Mouse (Mus musculus): ENCODE measurements around the gene Atf5.

The Atf5 gene

DNA sequence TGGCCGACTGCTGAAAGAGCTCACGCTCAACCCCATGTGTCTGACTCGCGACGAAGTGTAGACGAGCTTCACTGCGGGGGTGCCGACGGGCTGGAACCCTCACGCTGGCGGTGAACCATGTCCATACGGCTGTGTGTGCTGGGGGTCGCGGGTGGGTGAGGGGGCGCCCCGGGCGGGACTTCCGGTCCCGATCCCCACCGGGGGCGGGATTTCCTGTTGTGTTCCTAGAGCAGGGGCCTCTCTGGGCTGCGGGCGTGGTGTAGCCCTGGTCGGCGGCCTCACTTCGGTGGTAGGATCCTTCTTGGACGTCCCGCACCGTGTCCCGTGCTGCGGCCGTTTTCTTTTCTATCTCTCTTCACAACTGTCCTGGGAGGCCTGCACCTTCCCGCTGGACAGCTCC is 33.7 kb upstream of the Atf5 start:
- peak; percentile 64 to 73 for DNase-seq (ENCODE audit: low spot score in 2 of 2)

DNA sequence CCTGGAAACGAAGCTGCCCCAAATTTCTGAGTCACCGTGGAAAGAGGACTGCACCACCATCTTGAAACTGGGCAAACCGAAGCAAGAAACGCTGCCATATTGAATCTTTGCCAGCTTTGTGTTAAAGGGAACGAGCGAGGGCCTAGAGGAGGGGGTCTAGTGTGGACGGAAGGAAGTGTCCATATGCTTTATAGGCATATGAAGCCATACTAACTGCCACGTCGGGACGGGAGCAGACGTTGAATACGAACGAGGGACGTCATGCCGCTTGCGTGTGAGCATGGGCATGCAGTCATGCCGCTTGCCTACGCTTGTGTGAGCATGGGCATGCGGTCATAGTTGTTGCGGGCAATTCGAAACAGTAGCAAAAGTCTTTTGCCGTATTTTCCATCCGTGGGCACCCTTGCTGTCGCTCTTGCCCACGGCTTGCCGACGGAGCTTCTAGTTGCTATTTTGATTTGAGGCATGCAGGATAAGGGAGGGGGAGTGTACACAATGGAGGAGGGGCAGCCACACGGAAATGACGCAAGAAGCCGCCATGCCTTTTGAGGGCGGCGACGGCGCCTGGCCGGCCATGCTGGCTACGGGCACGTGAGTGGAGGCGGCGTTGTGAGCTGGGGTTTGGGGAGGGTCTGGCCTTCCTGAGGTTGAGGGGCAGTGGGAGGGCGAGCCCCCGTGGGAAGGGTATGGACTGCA is 33.1 kb upstream of the Atf5 start:
- DNase-seq (ENCODE audit: low spot score in 2 of 2), result peak; percentile 89 to 93

DNA sequence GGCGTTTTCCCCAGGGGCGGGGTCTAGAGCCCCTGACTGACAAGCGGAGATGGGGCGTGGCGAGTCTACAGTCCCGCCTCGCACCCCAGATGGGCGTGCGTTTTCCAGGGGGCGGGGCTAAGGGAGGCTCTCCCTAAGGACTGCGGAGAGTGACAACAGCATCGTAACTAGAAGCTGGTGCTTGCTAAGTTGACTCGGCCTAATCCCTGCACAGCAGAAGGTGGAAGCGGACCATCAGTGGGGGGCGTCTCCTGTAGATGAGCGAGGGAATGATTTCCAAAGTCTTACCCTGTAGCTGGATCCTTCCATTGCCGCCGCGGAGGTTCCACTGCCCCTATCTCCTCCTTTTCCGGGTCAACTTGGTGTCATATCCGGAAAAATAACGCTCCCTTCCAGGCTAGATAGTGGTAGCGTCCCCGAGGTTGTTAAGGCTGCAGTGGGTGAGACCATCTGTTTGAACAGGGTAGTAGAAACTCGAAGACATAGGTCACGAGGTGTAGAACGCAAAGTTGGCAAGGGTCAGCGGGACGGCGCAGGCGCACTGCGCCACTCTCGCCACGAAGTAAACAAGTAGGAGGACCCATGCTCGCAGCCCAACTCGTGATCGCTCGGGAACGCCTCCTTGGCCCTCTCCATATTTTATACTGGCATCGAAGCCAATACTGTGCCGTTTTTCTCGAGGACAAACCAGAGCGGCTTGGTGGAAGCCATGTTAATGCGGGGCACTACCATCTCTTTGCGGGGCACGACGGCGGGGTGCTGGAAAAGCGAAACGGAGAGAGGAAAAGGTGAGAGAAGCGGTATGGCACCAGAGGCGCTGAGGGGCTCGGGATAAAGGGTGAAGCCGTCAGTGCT is 32.3 kb upstream of the Atf5 start, which contains the start of the genes Akt1s1 and Tbc1d17:
Gene Akt1s1, plus strand, starts transcription at position 431 of the 855 bp plus-strand sequence.
Gene Tbc1d17, minus strand, starts transcription at position 519 of the 855 bp plus-strand sequence.
- peak; percentile 99 to 100 for DNase-seq (ENCODE audit: low spot score in 2 of 2)

DNA sequence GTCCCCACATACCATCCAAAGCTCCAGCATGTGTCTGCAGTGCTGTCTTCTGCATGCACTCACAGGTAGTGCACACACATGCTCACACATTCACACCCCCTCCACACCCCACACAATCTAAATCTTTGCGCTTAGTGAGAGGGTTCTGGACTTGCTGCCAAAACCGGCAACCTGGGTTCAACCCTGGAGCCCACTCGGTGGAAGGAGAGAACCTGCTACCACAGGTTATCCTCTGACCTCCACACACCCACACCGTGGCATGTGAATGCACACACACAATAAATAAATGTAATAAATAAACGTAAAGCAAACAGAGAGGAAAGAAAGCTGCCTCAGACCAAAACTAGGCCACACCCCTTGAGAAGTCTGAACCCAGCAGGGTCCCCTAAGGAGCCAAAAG is 31.3 kb upstream of the Atf5 start:
- DNase-seq (ENCODE audit: low spot score in 2 of 2), result peak in 1 of 2 experiments; percentile 10

DNA sequence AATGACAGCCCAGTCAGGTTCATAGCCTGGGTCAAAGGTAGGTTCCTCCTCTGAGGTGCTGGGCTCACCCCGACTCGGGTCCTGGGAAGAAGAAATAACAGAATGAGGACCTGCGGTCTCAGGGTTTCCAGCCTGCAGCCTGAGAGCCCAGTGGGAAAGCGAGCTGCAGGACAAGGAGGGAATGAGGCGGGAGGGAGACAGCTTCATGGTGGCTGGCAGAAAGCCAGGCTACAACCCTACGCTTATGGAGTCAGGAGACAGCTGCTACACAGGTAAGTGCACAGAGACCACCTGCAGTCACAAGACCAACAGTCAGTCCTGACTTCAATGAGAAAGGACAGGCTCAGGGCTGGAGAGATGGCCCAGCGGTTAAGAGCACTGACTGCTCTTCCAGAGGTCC is 30.3 kb upstream of the Atf5 start:
- DNase-seq (ENCODE audit: low spot score in 2 of 2), result no peak

DNA sequence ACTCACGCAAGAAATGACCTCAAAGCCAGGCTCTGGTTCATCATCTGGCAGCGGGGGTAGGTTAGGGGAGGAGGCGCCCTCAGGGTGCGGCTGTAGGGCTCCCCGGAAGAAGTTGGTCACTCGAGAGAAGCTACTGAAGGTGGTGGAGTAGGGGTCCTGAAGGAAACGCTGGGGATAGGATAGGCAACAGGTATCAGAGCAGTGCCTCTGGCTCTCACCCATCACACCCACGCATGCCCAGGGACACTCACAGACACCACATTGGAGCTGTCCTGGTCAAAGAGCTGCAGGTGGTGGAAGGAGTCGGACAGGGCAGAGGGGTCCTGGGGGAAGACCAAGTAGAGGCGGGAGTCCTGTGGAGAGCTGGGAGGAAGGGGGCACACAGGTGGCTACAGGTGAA is 28.5 kb upstream of the Atf5 start:
- DNase-seq (ENCODE audit: low spot score in 2 of 2), result no peak

DNA sequence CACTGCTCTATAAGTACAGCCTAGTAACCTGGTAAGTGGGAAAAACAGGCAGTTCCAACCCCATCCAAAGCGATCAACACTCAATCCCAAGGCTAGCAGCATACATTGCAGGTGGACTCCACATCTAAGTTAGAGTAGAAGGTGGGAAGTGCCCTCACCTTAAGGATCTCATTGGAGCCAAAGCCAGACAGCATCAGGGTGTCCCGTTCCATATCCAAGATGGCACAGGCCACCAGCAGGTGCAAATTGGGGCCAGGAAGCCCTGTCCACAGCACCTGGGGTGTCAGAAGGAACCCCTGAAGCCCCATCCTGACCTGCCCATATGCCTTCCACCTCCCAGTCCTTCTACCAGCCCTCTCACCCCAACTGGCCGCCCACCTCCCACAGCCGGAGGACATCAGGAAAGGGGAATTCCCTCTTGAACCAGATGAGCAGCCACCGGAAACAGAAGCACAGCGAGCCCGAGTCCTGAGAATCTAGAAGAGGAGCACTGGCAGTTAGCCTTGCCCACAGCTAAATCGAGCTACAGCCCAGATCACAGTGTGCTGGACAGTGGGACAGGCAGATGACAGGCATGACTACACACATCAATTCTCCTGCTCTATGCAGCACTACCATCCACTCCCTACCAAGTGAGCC is 25.5 kb upstream of the Atf5 start:
- no peak for DNase-seq (ENCODE audit: low spot score in 2 of 2)

DNA sequence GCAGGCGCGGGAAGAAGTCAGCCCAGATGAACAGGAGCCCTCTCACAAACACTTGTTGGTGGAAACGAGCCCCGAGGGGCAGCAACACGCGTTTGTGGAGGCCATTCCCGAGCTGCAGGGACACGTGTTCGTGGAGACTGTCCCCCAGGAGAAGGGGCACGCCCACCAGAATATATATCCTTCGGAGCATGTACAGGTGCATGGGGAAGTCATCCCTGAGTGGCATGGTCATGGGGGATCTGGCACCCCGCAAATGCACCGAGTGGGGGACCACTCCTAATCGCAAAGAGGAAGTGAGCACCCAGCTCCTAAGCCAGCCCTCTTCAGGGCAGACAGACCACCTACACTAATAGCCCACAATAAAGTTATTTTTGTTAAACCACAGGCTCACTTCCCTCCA is 24.0 kb upstream of the Atf5 start:
- no peak for DNase-seq (ENCODE audit: low spot score in 2 of 2)

DNA sequence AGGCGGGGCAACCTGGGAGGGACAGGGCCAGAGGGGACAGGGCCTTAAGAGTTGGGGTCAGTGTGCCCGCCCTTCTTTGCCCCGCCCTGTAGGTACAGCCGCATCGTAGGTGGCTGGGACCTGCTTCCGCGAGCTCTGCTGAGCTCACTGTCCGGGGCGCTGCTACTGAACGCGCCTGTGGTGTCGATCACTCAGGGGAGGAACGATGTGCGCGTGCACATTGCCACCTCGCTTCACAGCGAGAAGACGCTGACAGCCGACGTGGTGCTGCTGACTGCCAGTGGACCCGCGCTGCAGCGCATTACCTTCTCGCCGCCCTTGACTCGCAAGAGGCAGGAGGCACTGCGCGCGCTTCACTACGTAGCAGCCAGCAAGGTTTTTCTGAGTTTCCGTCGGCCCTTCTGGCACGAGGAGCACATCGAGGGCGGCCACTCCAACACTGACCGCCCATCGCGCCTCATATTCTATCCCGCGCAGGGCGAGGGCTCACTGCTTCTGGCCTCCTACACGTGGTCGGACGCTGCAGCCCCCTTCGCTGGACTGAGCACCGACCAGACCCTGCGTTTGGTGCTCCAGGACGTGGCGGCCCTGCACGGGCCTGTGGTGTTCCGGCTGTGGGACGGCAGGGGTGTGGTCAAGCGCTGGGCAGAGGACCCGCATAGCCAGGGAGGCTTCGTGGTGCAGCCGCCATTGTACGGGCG is 23.2 kb upstream of the Atf5 start:
- DNase-seq (ENCODE audit: low spot score in 2 of 2), result peak; percentile 61 to 65

DNA sequence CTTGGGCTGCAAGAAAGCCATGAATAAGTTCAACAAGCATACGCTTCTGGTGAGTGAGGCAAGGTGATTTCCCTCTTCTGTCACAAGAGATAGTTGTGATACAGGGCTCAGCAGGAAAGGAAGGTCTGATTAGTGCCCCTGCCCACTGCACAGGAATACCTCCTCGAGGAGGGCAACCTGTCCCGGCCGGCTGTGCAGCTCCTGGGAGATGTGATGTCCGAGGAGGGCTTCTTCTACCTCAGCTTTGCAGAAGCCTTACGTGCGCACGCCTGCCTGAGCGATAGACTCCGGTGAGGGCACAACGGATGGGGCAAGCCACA is 22.7 kb upstream of the Atf5 start:
- no peak for DNase-seq (ENCODE audit: low spot score in 2 of 2)

DNA sequence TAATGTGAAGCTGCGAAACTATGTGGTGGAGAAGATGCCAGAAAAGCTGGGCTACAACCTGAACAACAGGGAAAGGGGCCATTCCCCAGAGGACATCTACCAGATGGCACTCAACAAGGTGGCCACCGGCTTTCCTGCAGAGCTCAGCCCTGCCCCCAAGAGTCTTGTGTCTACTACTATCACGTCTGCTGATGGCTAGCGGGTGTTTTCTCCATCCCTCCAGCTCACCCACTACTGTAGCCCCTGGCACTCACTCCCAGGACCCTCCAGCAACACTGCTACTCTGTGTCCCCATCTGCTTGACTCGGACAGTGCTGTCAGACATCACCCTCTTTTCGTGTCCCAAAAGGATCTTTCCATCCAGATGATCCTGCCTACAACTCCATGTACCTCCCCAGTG is 21.6 kb upstream of the Atf5 start:
- DNase-seq (ENCODE audit: low spot score in 2 of 2), result no peak

DNA sequence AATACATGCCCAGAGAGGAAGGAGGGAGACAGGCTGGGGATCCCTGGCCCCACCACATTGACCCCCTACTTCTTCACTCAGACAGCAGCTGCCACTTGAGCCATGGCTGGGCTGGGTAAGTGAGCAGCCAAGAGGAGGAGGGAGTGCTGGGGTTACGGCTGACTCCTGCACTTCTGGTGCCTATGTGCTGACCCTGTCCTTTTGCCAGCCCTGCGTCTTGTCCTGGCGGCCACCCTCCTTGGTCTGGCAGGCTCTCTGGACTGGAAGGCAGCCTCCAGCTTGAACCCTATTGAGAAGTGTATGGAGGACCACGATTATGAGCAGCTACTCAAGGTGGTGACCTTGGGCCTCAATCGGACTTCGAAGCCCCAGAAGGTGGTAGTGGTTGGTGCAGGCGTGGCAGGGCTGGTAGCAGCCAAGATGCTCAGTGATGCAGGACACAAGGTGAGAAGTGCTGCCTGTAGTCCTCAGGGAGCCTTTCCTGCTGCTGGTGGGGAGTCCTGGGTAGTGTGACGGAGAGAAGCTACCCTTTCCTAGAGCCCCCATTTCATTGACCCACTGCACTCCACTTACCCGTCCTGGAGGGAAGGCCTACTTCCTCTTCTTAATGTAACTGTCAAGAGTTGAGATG is 20.1 kb upstream of the Atf5 start:
- DNase-seq (ENCODE audit: low spot score in 2 of 2), result no peak

DNA sequence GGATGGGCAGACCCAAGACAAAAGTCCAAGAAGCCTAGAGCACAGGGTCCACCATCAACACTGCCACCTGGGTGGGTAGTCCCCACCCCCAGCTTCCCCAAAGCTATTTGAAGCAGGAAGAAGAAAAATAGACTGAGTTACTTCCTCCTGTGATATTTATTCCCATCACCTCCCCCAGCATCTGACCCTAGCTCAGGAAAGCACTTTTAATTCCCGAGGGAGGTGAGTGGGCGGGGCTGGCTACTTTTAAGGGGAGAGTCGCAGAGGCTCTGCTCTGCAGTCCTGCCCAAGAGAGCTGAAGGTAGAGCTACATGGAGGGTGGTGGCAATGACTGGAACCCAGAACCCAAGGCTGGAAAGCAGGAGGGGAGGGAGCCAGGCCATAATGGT is 19.6 kb upstream of the Atf5 start:
- DNase-seq (ENCODE audit: low spot score in 2 of 2), result no peak

DNA sequence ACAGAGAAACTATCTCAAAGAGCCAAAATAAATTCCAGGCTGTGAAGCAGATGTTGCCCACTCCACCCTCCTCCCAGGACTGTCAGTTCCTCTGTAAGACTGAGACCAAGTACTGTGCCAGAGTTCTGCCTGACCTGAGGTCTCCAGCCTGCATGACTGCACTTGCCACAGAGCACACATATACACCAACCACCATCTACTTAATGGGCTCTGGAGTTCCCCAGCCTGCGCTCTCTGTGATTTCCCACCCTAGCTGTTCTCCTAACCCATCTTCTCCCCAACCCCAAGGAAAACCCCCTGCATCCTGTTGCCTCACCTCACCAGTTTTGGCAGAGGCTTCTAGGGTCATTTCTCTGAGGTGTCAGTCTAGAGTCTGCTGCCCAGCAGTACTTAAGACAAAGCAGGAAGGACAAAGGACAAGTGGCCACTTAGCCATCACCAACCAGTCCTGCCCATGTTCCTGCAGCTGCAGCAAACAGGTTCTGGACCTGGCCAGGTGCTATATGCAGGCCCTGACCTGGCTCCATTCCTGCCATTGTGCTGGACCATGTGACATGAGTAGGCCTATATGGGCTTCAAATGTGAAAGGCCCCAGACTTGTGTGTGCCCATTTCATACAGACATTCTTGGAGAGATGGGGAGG is 19.0 kb upstream of the Atf5 start:
- DNase-seq (ENCODE audit: low spot score in 2 of 2), result no peak

DNA sequence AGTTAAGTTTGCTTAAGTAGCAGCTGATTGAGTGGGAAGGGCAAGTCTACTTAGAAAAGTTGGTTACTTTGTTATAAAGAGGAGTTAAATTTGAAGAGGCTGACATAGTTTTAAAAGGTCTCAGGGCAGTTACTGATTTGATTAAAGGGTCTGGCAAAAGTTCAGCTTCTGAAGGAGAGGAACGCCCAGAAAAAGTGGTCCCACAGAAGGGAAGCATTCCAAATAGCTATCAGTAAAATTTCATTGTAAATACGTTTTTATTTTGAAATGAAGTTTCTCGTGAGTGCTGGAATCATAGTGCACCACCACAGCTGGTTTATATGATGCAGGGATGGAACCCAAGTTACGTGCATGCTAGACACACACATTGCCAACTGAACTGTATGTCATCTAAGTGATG is 16.3 kb upstream of the Atf5 start:
- DNase-seq (ENCODE audit: low spot score in 2 of 2), result no peak

DNA sequence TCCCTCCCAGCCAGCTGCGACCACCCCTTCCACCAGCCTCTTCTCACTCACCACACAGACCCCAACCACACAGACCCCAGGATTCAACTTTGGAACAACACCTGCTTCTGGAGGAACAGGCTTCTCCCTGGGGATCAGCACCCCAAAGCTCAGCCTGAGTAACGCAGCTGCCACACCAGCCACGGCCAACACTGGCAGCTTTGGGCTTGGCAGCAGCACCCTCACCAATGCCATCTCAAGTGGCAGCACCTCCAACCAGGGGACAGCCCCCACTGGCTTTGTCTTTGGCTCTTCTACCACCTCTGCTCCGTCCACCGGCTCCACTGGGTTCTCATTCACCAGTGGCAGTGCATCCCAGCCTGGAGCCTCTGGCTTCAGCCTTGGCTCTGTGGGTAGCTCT is 12.2 kb upstream of the Atf5 start:
- no peak for DNase-seq (ENCODE audit: low spot score in 2 of 2)

DNA sequence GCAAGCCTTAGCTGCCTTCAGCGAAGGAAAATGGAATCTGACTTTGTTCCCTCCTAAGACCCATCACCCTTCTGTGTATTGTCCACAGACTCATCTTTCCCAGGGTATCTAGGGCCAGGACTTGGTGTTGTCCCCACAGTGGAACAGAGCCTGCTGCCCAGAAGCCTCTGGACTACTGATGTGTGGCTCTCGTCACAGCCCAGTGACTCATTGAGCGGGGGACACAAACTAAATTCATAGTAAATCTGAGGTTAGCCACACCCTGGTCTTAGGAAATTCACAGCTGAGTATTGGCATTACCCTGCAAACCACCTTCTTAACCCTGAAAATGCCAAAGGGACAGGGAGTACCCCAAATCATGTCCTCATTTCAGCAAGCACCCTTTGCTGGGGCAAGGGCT is 10.3 kb upstream of the Atf5 start:
- DNase-seq (ENCODE audit: low spot score in 2 of 2), result no peak

DNA sequence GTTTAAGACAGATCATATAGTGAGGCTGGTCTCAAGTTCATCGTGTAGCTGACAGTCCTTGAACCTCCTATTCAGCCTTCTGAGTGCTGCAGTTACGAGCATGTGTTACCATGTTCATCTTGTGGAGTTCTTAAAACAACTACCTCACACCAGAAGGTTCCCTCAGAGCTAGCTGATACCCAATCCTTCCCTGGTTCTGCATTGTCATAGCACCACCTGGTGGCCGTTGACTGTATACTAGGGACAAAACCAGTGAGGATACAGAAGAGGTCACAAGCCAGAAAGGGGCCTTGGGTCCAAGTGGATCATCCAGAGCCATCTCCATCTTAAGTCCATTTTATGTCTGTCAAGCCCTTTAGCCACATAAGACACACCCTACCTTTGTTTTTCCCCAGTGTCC is 8.4 kb upstream of the Atf5 start:
- peak; percentile 84 to 88 for DNase-seq (ENCODE audit: low spot score in 2 of 2)

DNA sequence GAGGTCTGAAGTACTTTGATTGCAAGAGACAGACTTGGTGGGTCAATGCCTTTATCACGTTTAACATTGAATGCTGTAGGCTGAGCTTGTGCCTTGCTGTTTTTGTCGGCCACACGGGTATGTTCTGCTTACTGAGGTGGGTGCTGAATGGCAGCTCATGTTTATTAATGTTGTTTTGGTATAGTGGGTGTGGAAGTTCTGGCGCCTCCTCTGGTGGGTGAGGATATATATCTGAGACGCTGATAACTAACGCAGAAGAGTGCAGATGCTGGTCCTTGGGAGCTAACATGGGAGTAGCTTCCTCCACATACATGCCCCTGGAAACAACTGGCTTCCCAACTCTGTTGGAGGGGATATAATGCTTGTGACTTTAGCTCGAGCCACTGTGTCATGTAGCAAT is 7.0 kb upstream of the Atf5 start:
- peak; percentile 4 to 9 for DNase-seq (ENCODE audit: low spot score in 2 of 2)

DNA sequence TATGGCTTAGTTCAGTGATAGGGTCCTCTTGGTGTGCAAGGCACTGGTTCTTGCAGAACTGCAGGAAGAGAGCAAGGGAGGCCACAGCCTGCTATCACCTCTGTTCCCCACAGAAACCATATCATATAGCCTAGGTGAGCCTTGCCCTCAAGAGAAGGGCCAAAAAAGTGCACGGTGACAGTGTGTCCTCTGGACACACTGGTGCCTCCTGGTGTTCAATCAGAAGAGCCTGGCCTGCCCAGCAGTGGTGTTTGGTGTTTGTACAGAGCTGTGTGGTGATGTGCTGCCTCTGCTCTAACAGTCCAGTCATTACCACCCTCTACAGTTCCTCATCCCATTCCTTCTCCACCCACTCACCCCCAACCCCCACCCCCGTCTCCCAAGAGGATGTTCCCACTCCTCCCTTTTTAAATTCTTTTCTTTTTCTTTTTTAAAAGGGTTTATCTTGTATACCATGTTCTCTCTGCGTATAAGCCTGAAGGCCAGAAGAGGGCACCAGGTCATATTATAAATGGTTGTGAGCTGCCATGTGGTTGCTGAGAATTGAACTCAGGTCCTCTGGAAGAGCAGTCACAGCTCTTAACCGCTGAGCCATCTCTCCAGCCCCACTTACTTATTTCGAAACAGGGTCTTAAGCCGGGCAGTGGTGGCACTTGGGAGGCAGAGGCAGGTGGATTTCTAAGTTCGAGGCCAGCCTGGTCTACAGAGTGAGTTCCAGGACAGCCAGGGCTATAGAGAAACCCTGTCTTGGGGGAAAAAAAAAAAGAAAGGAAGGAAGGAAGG is 5.4 kb upstream of the Atf5 start:
- no peak for DNase-seq (ENCODE audit: low spot score in 2 of 2)

Data from right cerebral cortex, adult 2 months (tissue).